Mouse (Mus musculus) ES-CJ7 (cell line): ENCODE measurements at regions not wholly inside any gene's neighbourhood (a gene's known extent, or its start where the extent isn't known, plus 50 kb on each side); places are given as distances from the start of the nearest gene placed in this dataset.
"Not testable (repeated sequence)": the region's sequence is repeated elsewhere in the genome, so short reads cannot be mapped to it uniquely, and the experiment has no call there.

ENCODE experiments used
- DNase-seq: peaks from one replicate; pipeline ENCODE4 v3.0.0; 2011; ENCODE audit warnings: low read depth, low spot score

DNA sequence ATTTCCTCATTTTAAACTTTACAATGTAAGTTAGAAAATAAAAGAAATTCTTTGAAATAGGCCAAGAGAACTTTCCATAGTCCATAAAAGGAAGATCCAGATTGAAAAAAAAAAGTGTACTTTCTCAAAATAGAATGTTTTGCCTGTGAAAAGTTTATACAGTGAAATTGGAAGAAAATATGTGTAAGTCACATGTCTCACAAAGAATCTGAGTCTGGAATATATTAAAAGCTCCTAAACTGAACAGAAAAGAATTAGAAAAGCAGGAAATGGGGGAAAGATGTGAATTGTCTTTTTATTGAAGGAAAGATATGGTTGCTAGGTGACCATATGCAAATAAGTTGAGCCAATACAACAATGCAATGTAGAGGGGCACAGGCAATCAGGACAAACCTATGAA is 197.7 kb upstream of the Gm20594 start:
- no peak for DNase-seq

DNA sequence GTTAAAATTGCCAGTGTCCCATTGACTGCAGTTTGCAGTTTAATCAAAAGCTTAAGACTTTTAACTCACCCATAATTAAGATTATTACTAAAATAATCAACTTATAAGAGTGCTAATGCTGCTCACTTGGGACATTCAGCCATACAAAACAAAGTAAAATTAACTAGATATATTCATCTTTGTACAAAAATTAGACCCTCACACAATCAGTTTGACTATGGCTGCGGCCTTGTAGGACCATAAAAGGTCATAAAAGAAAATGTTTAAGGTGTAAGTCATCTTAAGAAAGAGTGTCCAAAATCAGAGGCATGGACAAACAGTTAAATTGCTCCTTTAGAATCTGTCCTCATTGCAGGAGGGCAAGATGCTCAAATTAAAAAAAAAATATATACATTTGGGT is 186.0 kb upstream of the Gm20594 start:
- DNase-seq: not testable (repeated sequence)

DNA sequence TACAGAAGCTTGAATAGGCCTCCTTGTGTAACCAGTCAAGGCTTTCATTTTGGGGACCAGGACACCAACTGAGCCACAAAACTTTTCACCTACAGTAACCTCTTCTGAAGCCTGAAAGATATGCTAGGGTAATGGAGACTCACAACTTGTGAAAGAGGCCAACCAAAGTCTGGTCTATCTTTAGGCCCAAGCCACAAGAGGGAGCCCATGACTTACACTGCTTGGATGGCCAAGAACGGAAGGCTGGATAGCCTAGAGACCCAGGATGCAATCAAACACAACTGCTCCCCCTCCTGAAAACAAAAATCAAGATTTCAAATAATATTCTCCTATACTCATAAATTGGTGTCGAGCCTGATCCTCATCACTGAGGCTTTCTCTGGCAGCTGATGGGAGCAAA is 166.4 kb upstream of the Gm20594 start:
- DNase-seq: peak; percentile 29
